Mouse (Mus musculus): ENCODE results near the gene Mymk. TPM values are rescaled to one million over a fixed set of nuclear protein-coding genes. Genes with fewer than 3 reads are reported as not detected.

Gene Mymk
- polyA plus RNA-seq, 1 experiment, result 0.35 TPM

GRCm38 (mm10) chr2:27083761-27084475 is 11.9 kb upstream of the Mymk start:
- 64% methylated on average over 12 of the region's 12 CpGs for WGBS
- no peak for DNase-seq (ENCODE audit: low read depth, low spot score)

GRCm38 (mm10) chr2:27079649-27080048 is 7.7 kb upstream of the Mymk start:
- DNase-seq (ENCODE audit: low read depth, low spot score), result no peak
- WGBS, result 61% methylated on average over 2 of the region's 2 CpGs

- DNase-seq (ENCODE audit: low read depth, low spot score), result no peak
- WGBS, result 1% methylated on average over 10 of the region's 10 CpGs
These were observed 7.2 kb upstream of the Mymk start, which contains the start of gene Adamtsl2 for GRCm38 (mm10) chr2:27079152-27079584. Adamtsl2 (plus strand) TSS chr2:27079379.

- DNase-seq (ENCODE audit: low read depth, low spot score), result no peak
- 52% methylated on average over 2 of the region's 2 CpGs for WGBS
These were observed 6.3 kb upstream of the Mymk start for GRCm38 (mm10) chr2:27078312-27078711.

GRCm38 (mm10) chr2:27077655-27078244 is 5.8 kb upstream of the Mymk start:
- no peak for DNase-seq (ENCODE audit: low read depth, low spot score)
- 67% methylated on average over 10 of the region's 10 CpGs for WGBS

- DNase-seq (ENCODE audit: low read depth, low spot score), result peak; percentile 3
- WGBS, result 37% methylated on average over 3 of the region's 3 CpGs
These were observed 3.5 kb upstream of the Mymk start for GRCm38 (mm10) chr2:27075485-27075884.

- 56% methylated on average over 4 of the region's 4 CpGs for WGBS
- no peak for DNase-seq (ENCODE audit: low read depth, low spot score)
These were observed 2.8 kb upstream of the Mymk start for GRCm38 (mm10) chr2:27074804-27075203.

GRCm38 (mm10) chr2:27073407-27073806 is 1.4 kb upstream of the Mymk start:
- 72% methylated on average over 4 of the region's 4 CpGs for WGBS
- DNase-seq (ENCODE audit: low read depth, low spot score), result no peak

GRCm38 (mm10) chr2:27071137-27071536 is 842 bp downstream of the Mymk start:
- DNase-seq (ENCODE audit: low read depth, low spot score), result no peak
- WGBS, result 4% methylated on average over 4 of the region's 4 CpGs

- no peak for DNase-seq (ENCODE audit: low read depth, low spot score)
- 77% methylated on average over 2 of the region's 2 CpGs for WGBS
These were observed 1.6 kb downstream of the Mymk start for GRCm38 (mm10) chr2:27070247-27070813.

- 54% methylated on average over 3 of the region's 3 CpGs for WGBS
- DNase-seq (ENCODE audit: low read depth, low spot score), result no peak
These were observed 2.3 kb downstream of the Mymk start for GRCm38 (mm10) chr2:27069646-27070045.

- WGBS, result 73% methylated on average over 2 of the region's 2 CpGs
These were observed 4.0 kb downstream of the Mymk start for GRCm38 (mm10) chr2:27067996-27068395.

GRCm38 (mm10) chr2:27067124-27067523 is 4.9 kb downstream of the Mymk start:
- WGBS, result 96% methylated on average over 2 of the region's 2 CpGs

More at GRCm38 (mm10) chr2:27067996-27068395, 4.0 kb downstream of the Mymk start:
- DNase-seq (ENCODE audit: low read depth, low spot score), result no peak

GRCm38 (mm10) chr2:27059187-27059586 is 12.8 kb downstream of the Mymk start:
- no peak for DNase-seq (ENCODE audit: low read depth, low spot score)
- 73% methylated on average over 9 of the region's 9 CpGs for WGBS

More at GRCm38 (mm10) chr2:27067124-27067523, 4.9 kb downstream of the Mymk start:
- DNase-seq (ENCODE audit: low read depth, low spot score), result no peak

GRCm38 (mm10) chr2:27058751-27059150 is 13.2 kb downstream of the Mymk start:
- 7% methylated on average over 12 of the region's 12 CpGs for WGBS
- DNase-seq (ENCODE audit: low read depth, low spot score), result no peak

- WGBS, result 25% methylated on average over 4 of the region's 4 CpGs
- no peak for DNase-seq (ENCODE audit: low read depth, low spot score)
These were observed 13.7 kb downstream of the Mymk start for GRCm38 (mm10) chr2:27058251-27058650.

- no peak for DNase-seq (ENCODE audit: low read depth, low spot score)
- WGBS, result 26% methylated on average over 6 of the region's 6 CpGs
These were observed 22.6 kb downstream of the Mymk start for GRCm38 (mm10) chr2:27049408-27049807.

GRCm38 (mm10) chr2:27045979-27046770 is 25.8 kb downstream of the Mymk start:
- 46% methylated on average over 8 of the region's 8 CpGs for WGBS
- no peak for DNase-seq (ENCODE audit: low read depth, low spot score)

GRCm38 (mm10) chr2:27044641-27045040 is 27.3 kb downstream of the Mymk start:
- WGBS, result 62% methylated on average over 3 of the region's 3 CpGs

GRCm38 (mm10) chr2:27044166-27044565 is 27.8 kb downstream of the Mymk start:
- DNase-seq (ENCODE audit: low read depth, low spot score), result no peak
- 72% methylated on average over 4 of the region's 4 CpGs for WGBS

More at GRCm38 (mm10) chr2:27044641-27045040, 27.3 kb downstream of the Mymk start:
- DNase-seq (ENCODE audit: low read depth, low spot score), result no peak
